Mouse (Mus musculus): Measurements from ENCODE around the gene Ankrd13d. TPM values are rescaled to one million over a fixed set of nuclear protein-coding genes. Genes with fewer than 3 reads are reported as not detected.

Ankrd13d gene
- total and polyA plus RNA-seq, 3 experiments, result 0.96 to 2.6 TPM; not detected in 1

- Histone ChIP-seq H3K9me3 (replicated peaks; ENCODE audit: insufficient read depth, low read length) (no peaks in the 10 kb centered on the region), H3K4me1 (ENCODE audit: control insufficient read depth in 1 of 2, insufficient read depth in 2 of 2, low read length in 2 of 2) (peaks cover 20 to 57% of the 10 kb centered on the region in 2 experiments), H3K27me3 (ENCODE audit: control insufficient read depth in 1 of 2, insufficient read depth in 2 of 2, low read length in 2 of 2) (no peaks in the 10 kb centered on the region), H3K36me3 (ENCODE audit: control insufficient read depth in 1 of 2, insufficient read depth in 2 of 2, low read length in 2 of 2) (peaks cover 0 to 43% of the 10 kb centered on the region in 2 experiments; a peak in 3 of 4 replicates), H3K9ac (ENCODE audit: control insufficient read depth, low read depth, low read length, poor library complexity, severe bottlenecking) (no peak overlapping the region), H3K4me3 (ENCODE audit: control insufficient read depth in 1 of 2, insufficient read depth in 1 of 2, low read depth in 2 of 2, low read length in 2 of 2) (no peak overlapping the region), H3K27ac (ENCODE audit: control insufficient read depth, low read depth, low read length) (no peak overlapping the region), H3K79me2 (ENCODE audit: control insufficient read depth, insufficient read depth, low read length, poor library complexity) (peaks cover 61% of the 10 kb centered on the region)
- no peak for DNase-seq (ENCODE audit: low read depth, low spot score)
- no peak for TF ChIP-seq MYB (IDR thresholded peaks at IDR 0.05; ENCODE audit: low read depth, low read length)
- TF ChIP-seq CTCF (IDR thresholded peaks at IDR 0.05 in 2 of 3, conservative IDR thresholded peaks at IDR 0.05 in 1 of 3; ENCODE audit: control insufficient read depth in 1 of 3, insufficient read depth in 1 of 3, low read depth in 2 of 3, low read length in 3 of 3, poor library complexity in 1 of 3, severe bottlenecking in 1 of 3), result peak in 2 of 3 experiments; percentile 7 to 12; a peak in 2 of 6 replicates
These were observed 14.9 kb upstream of the Ankrd13d start for GRCm38 (mm10) chr19:4297851-4298250.

- H3K27ac ChIP-seq (ENCODE audit: control insufficient read depth, low read depth, low read length), result no peak overlapping the region
- peaks cover 3 to 33% of the 10 kb centered on the region in 2 experiments; a peak in 3 of 4 replicates for H3K36me3 ChIP-seq (ENCODE audit: control insufficient read depth in 1 of 2, insufficient read depth in 2 of 2, low read length in 2 of 2)
- DNase-seq (ENCODE audit: low read depth, low spot score), result no peak
- no peak overlapping the region for H3K4me3 ChIP-seq (ENCODE audit: control insufficient read depth in 1 of 2, insufficient read depth in 1 of 2, low read depth in 2 of 2, low read length in 2 of 2)
- H3K9me3 ChIP-seq (replicated peaks; ENCODE audit: insufficient read depth, low read length), result no peaks in the 10 kb centered on the region
- H3K4me1 ChIP-seq (ENCODE audit: control insufficient read depth in 1 of 2, insufficient read depth in 2 of 2, low read length in 2 of 2), result peaks cover 17 to 45% of the 10 kb centered on the region in 2 experiments
- TF ChIP-seq POLR2A (IDR thresholded peaks at IDR 0.05; ENCODE audit: control insufficient read depth in 1 of 2, insufficient read depth in 1 of 2, low read depth in 1 of 2, low read length in 2 of 2, poor library complexity in 1 of 2) (no peak), MYB (IDR thresholded peaks at IDR 0.05; ENCODE audit: low read depth, low read length) (no peak), ETS1 (IDR thresholded peaks at IDR 0.05; ENCODE audit: low read depth, low read length) (no peak), TBP (IDR thresholded peaks at IDR 0.05; ENCODE audit: low read depth, low read length) (no peak), TCF12 (IDR thresholded peaks at IDR 0.05; ENCODE audit: low read depth, low read length) (no peak), MAX (IDR thresholded peaks at IDR 0.05; ENCODE audit: low read length) (no peak), GATA1 (IDR thresholded peaks at IDR 0.05; ENCODE audit: low read depth, low read length) (no peak), BHLHE40 (IDR thresholded peaks at IDR 0.05; ENCODE audit: borderline replicate concordance, low read depth, low read length) (no peak), CTCF (IDR thresholded peaks at IDR 0.05 in 2 of 3, conservative IDR thresholded peaks at IDR 0.05 in 1 of 3; ENCODE audit: control insufficient read depth in 1 of 3, insufficient read depth in 1 of 3, low read depth in 2 of 3, low read length in 3 of 3, poor library complexity in 1 of 3, severe bottlenecking in 1 of 3) (no peak), EP300 (IDR thresholded peaks at IDR 0.05; ENCODE audit: low read depth in 1 of 2, low read length in 2 of 2) (no peak), CHD1 (IDR thresholded peaks at IDR 0.05; ENCODE audit: low read depth, low read length) (no peak), RCOR1 (IDR thresholded peaks at IDR 0.05; ENCODE audit: low read depth, low read length) (no peak), ZC3H11A (IDR thresholded peaks at IDR 0.05; ENCODE audit: low read depth, low read length) (no peak), POLR2AphosphoS2 (IDR thresholded peaks at IDR 0.05; ENCODE audit: low read length) (no peak), HCFC1 (IDR thresholded peaks at IDR 0.05; ENCODE audit: low read depth, low read length) (no peak), JUND (IDR thresholded peaks at IDR 0.05; ENCODE audit: low read depth, low read length) (no peak), ZMIZ1 (IDR thresholded peaks at IDR 0.05; ENCODE audit: low read depth, low read length) (no peak)
- peaks cover 48% of the 10 kb centered on the region for H3K79me2 ChIP-seq (ENCODE audit: control insufficient read depth, insufficient read depth, low read length, poor library complexity)
- no peak overlapping the region for H3K9ac ChIP-seq (ENCODE audit: control insufficient read depth, low read depth, low read length, poor library complexity, severe bottlenecking)
- no peaks in the 10 kb centered on the region for H3K27me3 ChIP-seq (ENCODE audit: control insufficient read depth in 1 of 2, insufficient read depth in 2 of 2, low read length in 2 of 2)
These were observed 13.7 kb upstream of the Ankrd13d start for GRCm38 (mm10) chr19:4296611-4297010.
